Comparison of ENCODE assay signal across 13 mouse cellular contexts in the genomic region with DNA sequence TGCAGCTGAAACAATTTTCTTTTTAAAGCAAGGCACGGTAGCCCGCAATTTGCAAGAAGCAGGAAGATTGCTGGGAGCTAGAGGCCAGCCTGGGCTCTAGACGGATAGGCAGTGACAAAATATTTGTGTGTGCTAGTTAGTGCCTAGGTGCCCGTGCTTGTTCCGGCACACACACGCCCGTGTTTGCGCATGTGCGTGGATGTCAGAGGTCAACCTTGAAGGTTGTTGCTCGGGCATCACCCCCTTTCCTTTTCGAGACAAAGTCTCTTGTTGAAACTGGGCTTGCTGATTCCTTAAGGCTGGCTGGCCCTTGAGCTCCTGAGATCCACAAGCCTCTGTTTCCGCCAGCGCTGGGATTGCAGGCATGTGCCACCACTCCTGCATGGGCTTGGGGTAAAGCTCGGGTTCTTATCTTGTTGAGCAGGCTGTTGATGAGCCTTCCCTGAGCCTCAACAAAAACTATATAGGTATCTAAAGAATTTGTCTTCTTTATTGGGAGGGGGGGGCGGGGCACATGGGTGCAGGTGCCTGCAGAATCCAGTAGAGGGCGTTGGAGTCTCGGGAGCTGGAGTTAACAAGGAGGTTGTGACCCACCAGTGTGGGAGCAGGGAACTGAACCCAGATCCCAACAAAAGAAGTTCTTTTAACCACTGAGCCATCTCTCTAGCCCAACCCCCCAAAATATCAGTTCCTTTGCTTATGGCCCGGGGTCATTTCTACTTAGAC.
DNase-seq lines count a peak whose midpoint lies in the region; ATAC-seq and TF ChIP-seq lines count a peak whose summit lies in the region.
"Had no signal": no experiment of that assay in that cellular context is flagged by ENCODE, and none has a peak within 500 bp of the region (broad histone marks: within the 10 kb centered on the region; RNA-seq: fewer than 3 reads in every experiment).

No protein-coding gene starts in this region.

- ATAC-seq in intestine, postnatal 0 days = no peak
- ATAC-seq in intestine, embryonic 15.5 days = no peak
- ATAC-seq in midbrain, embryonic 11.5 days (ENCODE audit: low FRiP score) = no peak
- ATAC-seq in neural tube, embryonic 15.5 days (ENCODE audit: low FRiP score) = no peak

- 37% methylated on average over 18 of the region's 18 CpGs for WGBS in intestine, postnatal 0 days
- WGBS in intestine, embryonic 15.5 days = 35% methylated on average over 18 of the region's 18 CpGs
- WGBS in midbrain, embryonic 11.5 days = 29% methylated on average over 18 of the region's 18 CpGs
- 44% methylated on average over 18 of the region's 18 CpGs for WGBS in neural tube, embryonic 15.5 days

- H3K9me3 ChIP-seq in intestine, postnatal 0 days (ENCODE audit: control insufficient read depth) = no peaks in the 10 kb centered on the region
- no peaks in the 10 kb centered on the region for H3K9me3 ChIP-seq in intestine, embryonic 15.5 days
- H3K9me3 ChIP-seq in midbrain, embryonic 11.5 days (ENCODE audit: control insufficient read depth, low read length) = no peaks in the 10 kb centered on the region
- no peaks in the 10 kb centered on the region for H3K9me3 ChIP-seq in neural tube, embryonic 15.5 days (replicated peaks)
- H3K9me3 ChIP-seq: heart, embryonic 15.5 days had no signal

- H3K36me3 ChIP-seq in intestine, postnatal 0 days (ENCODE audit: control insufficient read depth, insufficient read depth) = no peaks in the 10 kb centered on the region
- no peaks in the 10 kb centered on the region for H3K36me3 ChIP-seq in intestine, embryonic 15.5 days
- no peaks in the 10 kb centered on the region for H3K36me3 ChIP-seq in midbrain, embryonic 11.5 days (ENCODE audit: control insufficient read depth, insufficient read depth, low read length)
- H3K36me3 ChIP-seq in neural tube, embryonic 15.5 days = no peaks in the 10 kb centered on the region
- H3K36me3 ChIP-seq: heart, embryonic 15.5 days had no signal

- H3K4me3 ChIP-seq in intestine, postnatal 0 days (ENCODE audit: low read depth, low read length) = no peak overlapping the region
- no peak overlapping the region for H3K4me3 ChIP-seq in intestine, embryonic 15.5 days (replicated peaks)
- no peak overlapping the region for H3K4me3 ChIP-seq in midbrain, embryonic 11.5 days (ENCODE audit: low read depth, low read length)
- H3K4me3 ChIP-seq in neural tube, embryonic 15.5 days (replicated peaks) = no peak overlapping the region
- H3K4me3 ChIP-seq: heart, embryonic 15.5 days; left cerebral cortex, adult 2 months had no signal

- no peaks in the 10 kb centered on the region for H3K4me1 ChIP-seq in intestine, postnatal 0 days (replicated peaks; ENCODE audit: control insufficient read depth, insufficient read depth, low read length)
- no peaks in the 10 kb centered on the region; the same call in 1 of the 2 replicates for H3K4me1 ChIP-seq in intestine, embryonic 15.5 days (replicated peaks)
- peaks cover 34% of the 10 kb centered on the region for H3K4me1 ChIP-seq in midbrain, embryonic 11.5 days (ENCODE audit: control insufficient read depth, insufficient read depth, low read length)
- peaks cover 35% of the 10 kb centered on the region for H3K4me1 ChIP-seq in neural tube, embryonic 15.5 days

- DNase-seq in brain, embryonic 14.5 days (ENCODE audit: low read depth) = peak; percentile 19
- peak; percentile 92 for DNase-seq in midbrain, embryonic 11.5 days (ENCODE audit: low spot score, missing footprints)
- DNase-seq in frontal cortex, adult 2 months (ENCODE audit: extremely low spot score in 1 of 2, low spot score in 1 of 2) = no peak
- DNase-seq in spleen, postnatal 36 days (ENCODE audit: low spot score in 2 of 2) = no peak
- DNase-seq: cerebellum, adult 2 months; kidney, postnatal 25 days; liver; thymus, postnatal 36 days had no signal

- no peak overlapping the region for H3K27ac ChIP-seq in intestine, postnatal 0 days (ENCODE audit: low read depth, low read length)
- no peak overlapping the region for H3K27ac ChIP-seq in intestine, embryonic 15.5 days
- no peak overlapping the region for H3K27ac ChIP-seq in midbrain, embryonic 11.5 days (ENCODE audit: low read depth, low read length)
- H3K27ac ChIP-seq in neural tube, embryonic 15.5 days (replicated peaks) = peak overlapping the region; percentile 60
- H3K27ac ChIP-seq: heart, embryonic 15.5 days; left cerebral cortex, adult 2 months had no signal

- H3K27me3 ChIP-seq in intestine, postnatal 0 days (replicated peaks; ENCODE audit: control insufficient read depth, insufficient read depth, low read length) = peaks cover 31% of the 10 kb centered on the region
- H3K27me3 ChIP-seq in intestine, embryonic 15.5 days (replicated peaks) = peaks cover 57% of the 10 kb centered on the region
- H3K27me3 ChIP-seq in midbrain, embryonic 11.5 days (ENCODE audit: control insufficient read depth, insufficient read depth, low read length) = peaks cover 83% of the 10 kb centered on the region
- H3K27me3 ChIP-seq in neural tube, embryonic 15.5 days (replicated peaks) = 0 out of 2 replicates have a peak, but pooled peaks cover 8% of the 10 kb centered on the region

- H3K9ac ChIP-seq in intestine, postnatal 0 days (ENCODE audit: low read depth, low read length) = no peak overlapping the region
- H3K9ac ChIP-seq in intestine, embryonic 15.5 days = no peak overlapping the region
- no peak overlapping the region for H3K9ac ChIP-seq in midbrain, embryonic 11.5 days (ENCODE audit: low read length)
- no peak overlapping the region for H3K9ac ChIP-seq in neural tube, embryonic 15.5 days (replicated peaks)
- H3K9ac ChIP-seq: heart, embryonic 15.5 days had no signal

- no peak for TF ChIP-seq POLR2A in brain, embryonic 14.5 days (IDR thresholded peaks at IDR 0.05; ENCODE audit: borderline replicate concordance, extremely low read depth, insufficient read depth, insufficient read length, poor library complexity, severe bottlenecking)

- peak; percentile 16; the same call in 1 of the 2 replicates for TF ChIP-seq CTCF in intestine, postnatal 0 days (IDR thresholded peaks at IDR 0.05; ENCODE audit: low read depth)
- TF ChIP-seq CTCF in brain, embryonic 14.5 days (IDR thresholded peaks at IDR 0.05; ENCODE audit: borderline replicate concordance, extremely low read depth, insufficient read depth, insufficient read length) = 0 out of 2 replicates have a peak, but pooled peaks have one; percentile 18

- H3K4me2 ChIP-seq in intestine, postnatal 0 days (replicated peaks; ENCODE audit: low read depth) = no peak overlapping the region
- no peak overlapping the region for H3K4me2 ChIP-seq in intestine, embryonic 15.5 days (replicated peaks)
- H3K4me2 ChIP-seq in midbrain, embryonic 11.5 days = no peak overlapping the region
- H3K4me2 ChIP-seq in neural tube, embryonic 15.5 days = no peak overlapping the region
- H3K4me2 ChIP-seq: heart, embryonic 15.5 days had no signal

Comparison
In these comparisons a context has a peak if more than half of its experiments do, and no peak if none do; other contexts are left out.
1. DNase-seq: peak in brain, embryonic 14.5 days (single experiment) and midbrain, embryonic 11.5 days (single experiment); none in frontal cortex, adult 2 months (0 of 2) and spleen, postnatal 36 days (0 of 2).